6 mouse cellular contexts compared by ENCODE assay signal in the genomic region with DNA sequence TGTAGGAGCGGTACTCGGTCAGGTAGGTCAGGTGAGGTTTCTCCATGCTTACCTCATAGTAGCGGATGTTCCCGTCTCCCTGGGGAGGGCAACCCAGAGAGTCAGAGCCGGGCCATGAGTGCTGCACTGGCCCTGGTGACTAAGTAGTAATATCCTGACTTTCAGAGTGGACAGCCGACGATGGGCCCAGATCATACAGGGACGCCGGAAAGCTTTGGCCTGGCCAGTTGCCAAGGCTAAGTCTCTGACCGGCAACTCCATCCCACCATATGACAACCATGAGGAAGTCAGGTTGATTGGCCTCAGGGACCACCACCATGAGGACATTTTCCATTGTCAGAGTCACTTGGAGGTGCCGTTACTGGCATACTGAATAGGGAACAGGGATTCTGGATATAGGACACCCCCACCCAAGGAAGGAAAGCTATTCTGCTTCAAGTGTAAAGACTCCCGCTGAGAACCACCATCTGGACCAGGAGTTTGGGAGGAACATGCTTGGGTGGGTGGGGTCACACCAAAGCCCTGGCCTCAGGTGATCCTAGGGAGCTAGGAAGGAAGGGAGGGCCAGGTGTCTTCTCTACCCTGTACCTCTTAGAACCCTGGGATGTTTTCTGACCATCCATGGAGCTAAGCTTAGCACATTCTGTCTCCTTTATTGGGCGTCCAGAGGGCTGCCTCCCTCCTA.
"Had no signal": no experiment of that assay in that cellular context is flagged by ENCODE, and none has a peak within 500 bp of the region (broad histone marks: within the 10 kb centered on the region; RNA-seq: fewer than 3 reads in every experiment).

No protein-coding gene starts in this region.

- ATAC-seq: midbrain, embryonic 15.5 days had no signal

- DNase-seq: kidney, postnatal 10 days; layer of hippocampus, postnatal 36 days; liver, embryonic 13.5 days; lung, adult 2 months; thymus, adult 18-20 months had no signal
